Mouse (Mus musculus): ENCODE measurements at regions not wholly inside any gene's neighbourhood (a gene's known extent, or its start where the extent isn't known, plus 50 kb on each side); places are given as distances from the start of the nearest gene placed in this dataset.

GRCm38 (mm10) chr4:93496871-93497270 lies 161.6 kb upstream of the Tusc1 start:
- TF ChIP-seq POLR2AphosphoS5 (IDR thresholded peaks at IDR 0.05; ENCODE audit: insufficient replicate concordance, low read depth, low read length) (no peak), CTCF (IDR thresholded peaks at IDR 0.05; ENCODE audit: low read depth, low read length) (0 out of 2 replicates have a peak, but pooled peaks have one; percentile 8)
